Mouse (Mus musculus): ENCODE results near the gene Litaf.
A peak's percentile ranks its signal among the peaks of the same experiment; 100 is the strongest.

The Litaf gene

DNA sequence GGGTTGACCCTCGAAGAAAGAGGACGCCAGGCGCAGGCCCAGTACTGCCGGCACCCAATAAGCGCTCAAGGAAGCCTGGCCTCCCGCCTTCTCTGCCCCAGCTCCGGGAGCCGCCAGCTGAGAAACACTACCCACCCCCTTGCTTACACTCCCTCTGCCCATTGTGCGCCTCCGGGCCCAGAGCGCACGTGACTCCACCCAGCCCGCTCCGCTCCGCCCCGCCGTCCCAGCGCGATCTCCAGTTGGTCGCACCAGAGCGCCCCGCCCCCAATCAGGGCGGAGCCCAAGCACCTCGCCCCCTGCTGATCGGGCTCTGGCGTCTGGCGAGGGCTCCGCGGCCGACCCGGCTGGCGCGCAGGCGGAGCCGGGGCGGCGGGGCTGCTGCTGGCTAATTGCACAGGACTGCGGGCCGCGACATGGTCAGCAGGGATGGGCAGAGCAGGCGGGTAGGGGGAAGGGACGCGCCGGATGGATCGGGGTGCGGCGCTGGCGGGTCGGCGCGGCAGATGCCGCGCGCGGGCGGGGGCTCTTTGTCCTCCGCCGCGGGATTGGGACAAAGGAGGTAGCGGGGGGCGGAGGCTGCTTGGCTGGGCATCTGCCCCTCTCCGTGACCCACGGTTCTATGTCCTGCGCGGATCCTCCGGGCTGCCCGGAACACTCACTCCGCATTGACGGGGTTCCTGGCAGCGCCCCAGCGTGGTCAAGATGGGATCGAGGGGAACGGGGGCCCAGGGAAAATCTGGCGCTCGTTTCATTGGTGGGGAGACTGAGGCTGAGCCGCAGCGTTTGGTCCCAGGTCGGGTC, at the start of gene Litaf:
Litaf (minus strand) TSS at position 129 of the 804 bp plus-strand sequence.
- peak; percentile 93 for DNase-seq (ENCODE audit: low read depth in 2 of 2, low spot score in 2 of 2)

DNA sequence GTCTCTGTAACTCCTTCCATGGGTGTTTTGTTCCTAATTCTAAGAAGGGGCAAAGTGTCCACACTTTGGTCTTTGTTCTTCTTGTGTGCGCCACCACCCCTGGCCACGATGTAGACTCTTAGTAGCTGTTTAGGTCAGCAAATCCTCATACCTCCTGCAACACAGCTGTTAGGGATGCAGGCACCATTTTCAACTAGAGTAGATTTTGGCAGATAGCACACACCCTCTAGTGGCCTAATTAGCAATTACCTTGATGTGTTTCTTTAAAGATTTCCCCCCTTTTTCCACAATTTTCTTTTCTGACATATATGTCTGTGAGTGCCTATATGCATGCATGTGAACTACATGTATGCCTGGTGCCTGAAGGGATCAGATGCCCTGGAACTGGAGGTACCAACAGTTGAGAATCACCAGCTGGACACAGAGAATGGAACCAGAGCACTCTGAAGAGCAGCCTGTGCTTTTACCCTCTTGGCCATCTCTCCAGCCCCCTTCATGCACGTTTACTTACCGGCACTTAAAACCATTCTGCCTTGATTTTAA, 43.3 kb upstream of the Litaf start:
- DNase-seq (ENCODE audit: low read depth in 2 of 2, low spot score in 2 of 2) = peak in 1 of 2 experiments; percentile 14

DNA sequence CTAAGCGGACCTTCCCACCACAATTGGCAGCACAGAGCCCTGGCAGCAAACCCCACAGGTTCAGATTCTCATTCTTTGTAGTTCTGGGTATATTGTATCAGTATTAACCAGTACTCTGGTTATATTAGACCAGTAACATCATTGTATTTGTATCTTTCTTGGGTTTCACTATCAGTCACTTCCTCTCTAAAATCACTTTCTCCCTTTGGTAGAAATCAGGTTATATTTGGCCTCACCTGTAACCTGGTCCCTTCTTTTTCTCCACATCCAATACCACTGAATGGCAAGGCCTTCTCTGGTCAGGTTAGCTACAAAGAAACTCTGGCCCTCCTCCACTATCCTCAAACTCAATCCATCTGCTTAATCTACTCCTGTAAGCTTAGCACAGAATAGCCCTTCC, 38.9 kb upstream of the Litaf start:
- no peak for DNase-seq (ENCODE audit: low read depth in 2 of 2, low spot score in 2 of 2)

DNA sequence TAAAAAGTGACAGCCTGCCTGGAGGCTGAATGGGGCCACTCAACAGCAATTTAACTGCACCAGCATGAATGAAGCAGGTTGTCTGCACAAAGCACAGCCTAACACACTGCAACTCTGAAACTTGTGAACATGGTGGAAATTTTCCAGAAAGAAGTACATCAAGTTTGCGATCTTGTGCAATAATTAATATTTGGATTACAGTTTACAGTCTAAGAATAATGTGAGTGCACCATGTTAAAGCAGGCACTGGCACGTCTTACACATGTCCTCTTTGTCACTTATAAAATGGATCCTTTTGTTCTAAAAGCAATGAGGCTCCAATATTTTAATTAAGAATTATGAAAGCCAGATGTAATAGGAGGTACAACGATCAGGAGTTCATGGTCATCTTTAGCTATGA, 31.3 kb upstream of the Litaf start:
- no peak for DNase-seq (ENCODE audit: low read depth in 2 of 2, low spot score in 2 of 2)

DNA sequence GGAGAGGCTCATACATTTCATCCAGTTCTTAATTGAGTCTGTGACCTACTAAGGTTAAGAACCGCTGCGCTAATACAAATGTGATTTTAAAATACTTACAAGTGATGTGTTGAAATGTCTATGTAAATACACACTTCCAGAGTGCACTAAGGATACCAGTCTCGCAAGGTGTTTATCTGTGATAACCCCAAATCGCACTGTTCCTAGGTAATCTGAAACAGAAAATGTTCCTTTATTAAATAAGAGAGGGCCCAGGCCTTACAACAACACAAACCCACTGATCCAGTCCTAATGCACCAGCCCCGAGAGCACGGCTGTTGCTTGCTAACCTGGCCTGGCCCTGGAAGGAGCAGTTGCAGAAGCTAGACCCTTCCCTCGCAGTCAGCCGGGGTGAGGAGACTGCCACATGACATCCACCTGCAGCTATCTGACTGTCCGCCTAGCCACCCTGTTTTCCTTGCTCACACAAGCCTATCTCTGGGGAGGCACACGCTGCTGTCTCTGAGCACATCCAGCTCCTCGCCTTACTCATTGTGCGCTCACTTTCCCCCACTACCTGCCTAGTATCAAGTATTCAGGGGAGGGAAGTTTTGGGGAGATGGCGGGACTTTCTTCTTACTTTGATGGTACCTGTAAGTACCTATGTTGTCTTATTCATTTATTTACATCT, 27.9 kb upstream of the Litaf start:
- no peak for DNase-seq (ENCODE audit: low read depth in 2 of 2, low spot score in 2 of 2)

DNA sequence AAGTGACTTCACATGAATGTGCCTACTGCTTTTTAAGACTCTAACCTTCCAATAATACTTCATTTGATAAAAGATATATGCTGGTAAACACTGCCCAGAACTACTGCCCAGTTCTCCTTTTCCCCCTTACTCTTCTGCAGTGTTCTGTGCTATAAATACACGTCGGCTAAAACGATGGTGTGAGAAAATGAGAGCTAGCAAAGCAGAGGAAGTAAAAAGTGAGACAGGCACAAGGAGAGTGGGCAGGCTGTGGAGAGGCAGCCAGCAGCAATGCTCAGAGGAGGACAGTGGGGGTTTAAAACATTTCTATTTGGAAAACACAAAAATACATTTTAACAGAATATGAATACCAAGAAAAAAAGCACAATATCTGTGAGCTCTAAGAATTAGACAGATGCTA, 26.6 kb upstream of the Litaf start:
- no peak for DNase-seq (ENCODE audit: low read depth in 2 of 2, low spot score in 2 of 2)

DNA sequence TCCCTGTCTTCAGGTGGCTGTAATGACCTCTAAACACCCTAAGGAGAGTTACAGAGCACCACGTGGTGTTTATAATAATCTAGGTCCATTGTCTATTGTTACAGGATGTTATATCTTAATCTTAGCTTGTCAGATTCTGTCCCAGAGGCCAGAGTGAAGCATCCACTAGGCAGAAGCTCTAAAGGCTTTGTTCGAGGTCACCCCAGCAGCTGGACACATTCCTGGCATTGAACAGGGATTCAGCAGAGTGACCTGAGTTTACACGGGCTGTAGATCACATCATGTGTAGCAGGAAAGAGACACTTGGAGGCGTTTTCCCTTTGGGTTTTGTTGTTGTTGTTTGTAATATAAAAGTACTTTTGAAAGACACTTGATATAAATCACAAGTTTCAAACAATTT, 26.1 kb upstream of the Litaf start:
- no peak for DNase-seq (ENCODE audit: low read depth in 2 of 2, low spot score in 2 of 2)

DNA sequence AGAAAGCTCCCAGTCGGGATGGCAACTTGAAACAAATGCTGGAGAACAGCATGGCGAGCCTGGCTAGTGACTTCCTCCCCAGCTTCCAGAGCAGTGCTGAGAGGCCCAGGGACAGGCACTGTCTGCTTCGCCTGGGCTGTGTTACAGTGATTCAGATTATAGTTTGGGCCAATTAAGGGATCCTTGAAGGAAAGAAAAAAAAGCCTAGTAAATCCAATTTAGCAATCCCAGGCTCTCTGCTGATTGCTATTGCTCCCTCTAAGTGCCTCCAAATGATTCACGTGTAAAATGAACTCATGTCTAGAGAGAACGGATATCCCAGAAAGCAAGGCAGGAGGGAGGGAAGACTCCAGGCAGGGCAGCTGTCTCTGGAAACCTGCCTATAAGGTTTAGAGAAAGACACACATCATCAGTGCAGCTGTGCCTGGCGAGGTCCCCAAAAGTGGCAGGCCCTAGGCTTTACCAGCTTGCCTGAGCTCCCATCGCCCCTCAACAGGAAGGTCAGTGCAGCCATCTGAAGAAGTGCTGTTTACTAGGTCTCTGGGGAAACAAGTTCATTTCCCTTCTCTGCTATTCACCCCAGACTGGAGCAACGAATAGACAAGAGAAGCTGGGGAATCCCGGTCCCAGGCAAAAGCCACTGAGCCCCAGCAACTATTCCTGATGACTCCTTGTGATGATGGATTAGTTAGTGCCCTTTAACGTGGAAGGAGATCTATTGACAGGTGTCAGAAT, 25.0 kb upstream of the Litaf start:
- DNase-seq (ENCODE audit: low read depth in 2 of 2, low spot score in 2 of 2) = no peak

DNA sequence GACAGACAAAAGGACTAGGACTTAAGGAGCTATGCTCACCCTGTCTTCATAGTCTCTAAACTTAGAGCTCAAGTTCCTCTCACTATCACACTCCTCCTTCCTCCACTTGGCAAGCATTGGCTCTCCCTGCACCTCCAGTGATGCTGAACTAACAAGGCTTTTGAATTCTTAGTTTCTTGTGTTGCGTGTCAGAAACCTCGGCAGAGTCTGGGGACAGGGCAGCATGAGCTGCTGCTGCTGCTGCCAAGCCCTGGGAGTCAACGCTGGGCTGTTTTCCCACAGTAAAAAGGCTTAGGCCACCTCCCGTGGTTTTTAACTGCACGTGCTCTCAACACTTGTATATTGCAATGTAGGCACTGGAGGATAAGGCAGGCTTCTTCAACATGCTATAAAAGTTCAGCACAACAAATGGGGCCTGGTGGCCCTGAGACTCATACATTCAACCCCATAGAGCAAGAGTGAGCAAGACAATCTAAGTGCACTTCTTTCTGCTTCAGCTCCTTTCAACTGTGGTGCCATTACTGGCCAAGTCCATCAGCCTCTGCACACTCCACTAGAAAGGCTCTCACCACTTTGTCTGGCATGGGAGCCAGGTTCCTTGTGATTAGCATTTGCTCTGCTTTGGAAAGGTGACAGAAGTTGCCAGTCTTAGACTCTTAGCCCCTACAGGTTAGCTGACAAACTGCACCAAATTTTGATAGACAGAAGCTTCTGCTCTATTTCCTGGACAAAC, 21.1 kb upstream of the Litaf start:
- DNase-seq (ENCODE audit: low read depth in 2 of 2, low spot score in 2 of 2) = no peak

DNA sequence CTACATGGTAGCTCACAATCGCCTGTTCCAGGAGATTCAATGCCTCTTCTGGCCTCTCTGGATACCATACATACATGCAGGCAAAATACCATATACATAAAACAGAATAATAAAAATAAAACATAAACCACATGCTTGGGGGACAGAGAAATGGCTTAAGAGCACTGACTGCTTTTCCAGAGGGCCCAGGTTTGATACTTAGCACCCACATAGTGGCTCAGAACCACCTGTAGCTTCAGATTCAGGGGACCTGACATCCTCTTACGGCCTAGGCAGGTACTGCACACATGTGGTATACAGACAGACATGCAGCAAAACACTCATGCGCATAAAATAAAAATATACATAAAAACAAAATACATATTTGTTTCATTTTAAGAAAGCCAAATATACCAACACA, 20.3 kb upstream of the Litaf start:
- DNase-seq (ENCODE audit: low read depth in 2 of 2, low spot score in 2 of 2) = no peak

DNA sequence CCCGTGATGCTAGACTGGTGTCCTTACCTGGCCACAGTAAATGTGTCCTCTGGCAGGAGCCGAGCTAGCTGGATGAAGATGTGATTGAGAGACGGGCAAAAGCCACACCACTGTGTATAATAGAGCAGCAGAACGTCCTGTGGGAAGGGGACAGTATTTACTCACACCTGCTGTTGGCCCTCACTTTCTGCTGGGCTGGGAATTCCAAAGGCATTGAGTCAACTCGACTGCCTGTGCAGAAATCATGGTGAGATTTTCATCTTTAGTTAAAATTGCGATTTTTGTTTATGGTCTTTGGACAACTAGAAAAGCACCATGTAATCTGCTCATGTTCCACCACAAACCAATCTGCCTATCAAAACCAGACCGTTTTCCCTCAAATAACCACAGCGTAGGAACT, 18.2 kb upstream of the Litaf start:
- DNase-seq (ENCODE audit: low read depth in 2 of 2, low spot score in 2 of 2) = no peak

DNA sequence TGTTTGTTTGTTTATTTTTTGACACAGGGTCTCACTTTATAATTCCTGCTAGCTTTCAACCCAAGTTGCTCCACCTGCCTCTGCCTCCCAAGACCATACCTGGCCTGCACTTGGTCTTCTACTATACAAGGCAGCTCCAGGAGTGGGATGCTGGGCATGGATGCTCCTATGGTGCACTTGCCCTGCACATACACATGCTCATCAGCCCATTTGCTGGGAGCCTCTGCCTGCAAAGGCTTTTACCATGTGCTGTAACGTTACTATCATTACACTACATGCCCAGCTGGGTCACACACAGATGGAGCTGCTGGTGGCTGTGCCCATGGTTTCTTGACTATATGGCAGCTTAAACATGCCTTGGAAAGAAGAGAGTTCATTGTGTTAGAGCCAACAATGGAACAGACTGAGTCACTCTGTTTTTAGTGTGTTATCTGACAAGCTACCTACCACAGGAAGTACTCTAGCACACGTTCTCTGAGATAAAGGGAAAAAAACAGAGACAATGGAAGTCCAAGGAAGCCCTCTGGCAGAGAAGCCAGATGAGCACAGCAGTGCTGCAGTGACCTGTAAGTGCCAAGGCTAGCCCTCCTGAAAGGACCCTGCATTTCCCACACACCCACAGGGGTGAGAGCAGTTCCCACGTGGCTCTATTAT, 12.4 kb upstream of the Litaf start:
- DNase-seq (ENCODE audit: low read depth in 2 of 2, low spot score in 2 of 2) = no peak

DNA sequence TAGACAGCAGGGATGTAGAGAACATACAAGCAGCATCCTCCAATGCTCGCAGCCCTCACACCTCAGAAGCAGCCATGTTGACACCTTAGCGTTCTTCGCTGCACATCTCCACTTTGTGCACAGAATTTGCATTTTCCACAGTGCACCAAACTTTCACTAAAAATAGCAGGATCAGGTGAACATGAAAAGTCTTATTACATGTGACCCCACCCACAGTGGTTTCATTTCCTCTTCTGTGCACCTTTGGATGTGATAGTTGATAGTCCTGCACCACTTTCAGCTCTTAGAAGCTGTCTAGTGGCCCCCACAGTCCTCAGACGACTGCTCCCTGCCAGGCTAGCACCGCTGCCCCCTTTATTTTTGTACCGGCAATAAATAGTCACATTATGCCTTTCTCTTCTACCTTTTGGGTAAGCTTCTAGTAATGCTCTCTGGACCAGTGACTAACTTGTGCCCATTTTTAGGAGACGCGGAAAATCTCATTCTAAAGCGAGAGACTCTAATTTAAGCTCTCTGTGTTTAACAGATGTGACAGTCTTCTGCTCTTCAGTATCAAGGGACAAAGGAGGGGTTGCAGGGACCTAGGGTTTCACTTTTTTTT, 11.7 kb upstream of the Litaf start:
- no peak for DNase-seq (ENCODE audit: low read depth in 2 of 2, low spot score in 2 of 2)

DNA sequence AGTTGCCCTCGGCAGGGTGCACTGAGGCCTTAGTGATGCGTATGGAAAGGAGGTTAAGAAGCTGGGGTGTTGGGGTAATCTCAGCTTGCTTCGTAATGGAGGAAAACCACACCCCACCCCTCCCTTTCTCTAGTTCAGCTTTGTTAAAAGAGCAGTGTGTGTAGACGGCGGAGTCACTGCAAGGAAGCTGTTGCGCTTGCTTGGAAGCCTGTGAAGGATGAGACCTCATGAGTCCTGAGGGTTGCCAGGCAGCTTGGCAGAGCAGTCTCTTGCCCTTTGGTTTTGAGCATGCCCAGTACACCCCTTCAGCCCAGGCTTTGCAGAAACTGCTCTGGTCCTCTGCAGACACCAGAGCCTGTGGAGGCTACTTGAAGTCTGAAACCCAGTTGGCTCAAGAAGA, 7.1 kb upstream of the Litaf start:
- DNase-seq (ENCODE audit: low read depth in 2 of 2, low spot score in 2 of 2) = no peak

DNA sequence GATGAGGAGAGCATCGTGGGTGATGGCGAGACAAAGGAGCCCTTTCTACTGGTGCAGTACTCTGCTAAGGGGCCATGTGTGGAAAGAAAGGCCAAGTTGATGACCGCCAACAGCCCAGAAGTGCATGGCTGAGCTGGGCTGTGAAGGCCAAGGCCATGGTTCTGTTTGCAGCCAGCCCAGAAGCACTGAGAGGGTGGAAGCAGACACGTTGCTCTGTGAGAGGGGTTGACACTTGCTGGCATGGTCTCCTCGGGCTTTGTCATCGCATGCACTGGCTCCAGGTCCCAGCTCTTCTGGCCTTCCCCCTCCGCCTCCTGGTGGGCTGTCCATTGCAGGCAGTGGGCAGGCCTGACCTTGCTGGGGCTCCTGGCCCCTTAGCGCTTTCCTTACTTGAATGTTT, 6.5 kb upstream of the Litaf start:
- no peak for DNase-seq (ENCODE audit: low read depth in 2 of 2, low spot score in 2 of 2)

DNA sequence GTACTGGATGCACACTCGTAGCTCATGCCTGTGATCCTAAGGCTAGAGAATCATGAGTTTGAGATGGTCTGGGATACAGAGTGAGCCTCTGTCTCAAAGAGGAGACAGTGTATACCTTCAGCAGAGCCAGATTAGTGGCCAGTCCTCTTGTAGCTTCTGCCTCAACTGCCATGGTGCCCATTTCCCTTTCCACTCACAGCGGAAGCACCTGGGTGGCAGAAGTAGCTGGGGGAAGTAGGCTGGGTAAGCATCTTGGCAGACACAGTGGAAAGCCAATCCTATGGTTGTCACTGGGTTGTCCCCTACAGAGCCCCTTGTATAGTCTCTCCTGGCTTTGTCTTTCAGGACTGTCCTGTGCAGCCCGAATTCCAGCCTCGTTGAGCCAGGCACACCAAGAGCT, 5.9 kb upstream of the Litaf start:
- DNase-seq (ENCODE audit: low read depth in 2 of 2, low spot score in 2 of 2) = no peak

DNA sequence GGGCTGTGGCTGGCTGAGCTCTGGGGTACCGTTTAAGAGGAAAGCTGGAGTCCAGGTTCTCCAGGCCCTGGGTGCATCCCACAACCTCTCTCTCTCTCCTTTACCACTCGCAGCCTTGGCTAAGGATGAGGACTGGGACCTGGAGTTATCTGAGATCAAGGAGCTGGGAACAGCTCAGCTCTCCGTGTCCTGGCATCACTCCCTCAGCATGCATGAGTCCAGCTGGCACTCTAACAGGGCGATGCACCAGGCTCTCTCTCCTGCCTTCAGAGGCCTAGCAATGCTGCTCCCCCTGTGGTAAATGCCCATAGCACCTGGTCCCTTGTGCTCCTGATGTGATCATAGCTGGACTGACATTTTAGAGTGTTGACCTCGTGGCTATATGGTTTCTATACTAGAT, 5.2 kb upstream of the Litaf start:
- no peak for DNase-seq (ENCODE audit: low read depth in 2 of 2, low spot score in 2 of 2)

DNA sequence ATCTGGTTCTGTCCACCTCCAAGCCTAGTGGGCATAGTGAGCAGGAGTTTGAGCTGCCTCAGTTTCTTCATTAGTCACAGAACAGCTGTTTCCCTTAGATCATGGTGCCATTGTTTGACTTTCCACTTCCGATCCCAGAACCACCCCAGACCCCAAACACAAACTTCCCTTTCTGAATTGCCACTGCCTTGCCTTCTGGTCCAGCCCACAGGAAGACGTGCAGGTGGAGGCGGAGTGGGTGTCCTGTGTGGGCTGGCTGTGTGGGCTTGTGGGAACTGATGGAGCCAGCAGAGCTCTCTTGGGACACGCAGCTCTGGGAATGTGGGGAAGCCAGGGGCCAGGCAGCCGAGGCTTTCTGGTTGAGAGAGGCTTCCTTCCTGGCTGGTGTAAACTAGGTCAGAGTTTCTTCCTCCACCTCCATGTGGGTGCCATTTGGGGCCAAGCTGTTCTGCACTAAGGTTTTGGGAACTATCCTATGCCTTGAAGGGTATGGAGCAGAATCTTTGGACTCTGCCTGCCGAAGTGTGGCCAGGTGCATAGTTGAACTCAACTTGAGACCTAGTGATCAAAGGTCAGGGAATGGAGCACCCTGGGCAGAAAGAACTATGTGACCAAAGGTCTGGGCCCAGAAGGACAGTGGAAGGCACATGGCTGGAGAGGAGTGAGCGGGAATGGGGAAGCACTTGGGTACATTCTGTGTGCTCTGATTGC, 3.9 kb upstream of the Litaf start:
- no peak for DNase-seq (ENCODE audit: low read depth in 2 of 2, low spot score in 2 of 2)

DNA sequence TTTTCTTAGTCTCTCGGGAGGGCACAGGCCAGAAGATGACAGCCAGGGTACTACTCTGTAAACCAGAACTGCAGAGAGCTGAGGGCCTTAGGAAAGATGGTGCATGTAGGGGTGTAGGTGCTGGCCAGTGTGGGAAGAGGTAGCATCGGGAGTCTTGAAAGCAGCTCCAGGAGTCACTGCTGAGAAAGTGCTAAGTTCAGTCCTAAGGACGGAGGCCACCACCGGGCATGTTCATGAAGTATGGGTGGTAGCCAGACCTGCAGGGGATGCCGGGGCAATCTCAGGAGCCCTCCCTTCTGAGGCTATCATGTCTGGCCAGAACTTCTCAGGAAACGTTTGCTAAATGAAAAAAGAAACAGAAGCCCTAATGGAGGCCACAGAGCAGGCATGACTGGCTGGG, 3.3 kb upstream of the Litaf start:
- no peak for DNase-seq (ENCODE audit: low read depth in 2 of 2, low spot score in 2 of 2)

DNA sequence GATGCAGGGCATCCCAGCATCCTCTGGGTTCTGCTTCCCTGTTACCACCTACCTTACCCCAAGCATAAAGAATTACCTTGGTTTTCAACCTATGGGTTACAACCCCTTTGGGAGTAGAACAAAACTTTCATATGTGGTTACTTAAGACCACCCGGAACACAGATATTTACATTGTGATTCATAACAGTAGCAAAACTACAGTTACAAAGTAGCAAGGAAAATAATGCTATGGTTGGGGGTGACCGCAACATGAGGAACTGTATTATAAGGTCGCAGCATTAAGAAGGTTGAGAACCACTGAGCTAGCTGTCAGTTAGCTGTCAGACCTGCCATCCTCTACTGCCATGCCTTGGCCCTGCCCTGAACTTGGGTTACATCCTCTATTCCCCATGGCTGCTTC, 2.7 kb upstream of the Litaf start:
- no peak for DNase-seq (ENCODE audit: low read depth in 2 of 2, low spot score in 2 of 2)
